Mouse (Mus musculus) lung, postnatal 25 days (tissue): ENCODE measurements around the gene Strip1.
A peak's percentile ranks its signal among the peaks of the same experiment; 100 is the strongest.

ENCODE experiments used
- DNase-seq: peaks from one replicate; pipeline ENCODE4 v3.0.0; 2022; ENCODE audit warnings: low spot score

Strip1 gene

GRCm38 (mm10) chr3:107593632-107594031 is 37.9 kb downstream of the Strip1 start:
- DNase-seq, result no peak

- DNase-seq, result no peak
Measured at GRCm38 (mm10) chr3:107591612-107592011, 39.9 kb downstream of the Strip1 start.

GRCm38 (mm10) chr3:107586504-107586903 is 45.0 kb downstream of the Strip1 start:
- no peak for DNase-seq

GRCm38 (mm10) chr3:107583893-107584292 is 47.6 kb downstream of the Strip1 start:
- no peak for DNase-seq

- no peak for DNase-seq
Measured at GRCm38 (mm10) chr3:107582875-107583767, 48.4 kb downstream of the Strip1 start.

GRCm38 (mm10) chr3:107582130-107582874 is 49.2 kb downstream of the Strip1 start:
- DNase-seq, result no peak

GRCm38 (mm10) chr3:107581103-107582010 is 50.1 kb downstream of the Strip1 start:
- no peak for DNase-seq

- peak; percentile 43 for DNase-seq
Measured at GRCm38 (mm10) chr3:107579466-107579865, 52.0 kb downstream of the Strip1 start.

GRCm38 (mm10) chr3:107577810-107578390 is 53.6 kb downstream of the Strip1 start:
- no peak for DNase-seq

GRCm38 (mm10) chr3:107576807-107577206 is 54.7 kb downstream of the Strip1 start:
- no peak for DNase-seq

GRCm38 (mm10) chr3:107571205-107571604 is 60.3 kb downstream of the Strip1 start:
- no peak for DNase-seq

- DNase-seq, result no peak
Measured at GRCm38 (mm10) chr3:107568721-107569120, 62.8 kb downstream of the Strip1 start.

- DNase-seq, result no peak
Measured at GRCm38 (mm10) chr3:107567766-107568165, 63.7 kb downstream of the Strip1 start.

- no peak for DNase-seq
Measured at GRCm38 (mm10) chr3:107565331-107565730, 66.2 kb downstream of the Strip1 start.

GRCm38 (mm10) chr3:107563880-107564279 is 67.6 kb downstream of the Strip1 start:
- DNase-seq, result no peak

GRCm38 (mm10) chr3:107562591-107562990 is 68.9 kb downstream of the Strip1 start:
- DNase-seq, result no peak
